Mouse (Mus musculus): Measurements from ENCODE around the gene Bcl2l13. TPM values are rescaled to one million over a fixed set of nuclear protein-coding genes. Genes with fewer than 3 reads are reported as not detected.
A peak's percentile ranks its signal among the peaks of the same experiment; 100 is the strongest.
"Not testable (repeated sequence)": the region's sequence is repeated elsewhere in the genome, so short reads cannot be mapped to it uniquely, and the experiment has no call there.

Gene Bcl2l13
- polyA plus RNA-seq, 1 experiment: 14.7 TPM

- WGBS: 73% methylated on average over 9 of the region's 9 CpGs
- TF ChIP-seq POLR2A (IDR thresholded peaks at IDR 0.05; ENCODE audit: borderline replicate concordance, control insufficient read depth, low read depth, low read length) (no peak), CTCF (IDR thresholded peaks at IDR 0.05; ENCODE audit: control insufficient read depth, insufficient read depth, low read length) (no peak)
These were observed 58.5 kb downstream of the Bcl2l13 start for GRCm38 (mm10) chr6:120894524-120894923.

DNA sequence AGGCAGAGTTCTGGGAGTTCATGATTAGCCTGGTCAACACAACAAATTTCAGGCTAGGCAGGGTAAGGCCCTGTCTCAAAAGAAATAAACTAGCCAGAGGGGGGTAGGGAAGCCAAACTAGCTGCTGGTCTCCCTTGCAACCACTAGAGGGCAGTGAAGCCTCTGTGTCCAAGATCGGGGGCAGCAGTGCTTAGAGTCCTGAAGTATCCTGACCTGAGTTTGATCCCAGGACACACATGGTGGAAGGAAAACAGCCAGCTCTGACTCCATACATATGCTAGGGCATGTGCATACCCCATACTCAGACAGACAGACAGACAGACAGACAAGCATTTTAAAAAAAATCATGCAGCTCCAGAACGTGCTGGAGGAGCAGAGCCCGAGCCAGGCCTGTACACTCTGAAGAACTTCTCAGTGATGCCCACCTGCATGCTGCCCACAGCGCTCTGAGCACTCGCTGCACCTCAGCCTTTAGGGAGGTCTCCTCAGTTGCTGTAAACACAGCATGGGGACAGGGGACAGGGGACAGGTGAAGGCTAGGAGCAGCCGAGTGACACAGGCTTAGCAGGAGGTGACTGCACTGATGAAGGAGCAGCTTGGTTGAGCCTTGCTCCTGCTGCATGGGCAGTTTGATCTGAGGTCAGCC, 62.3 kb downstream of the Bcl2l13 start:
- WGBS: 65% methylated on average over 6 of the region's 6 CpGs
- TF ChIP-seq POLR2A (IDR thresholded peaks at IDR 0.05; ENCODE audit: borderline replicate concordance, control insufficient read depth, low read depth, low read length) (no peak), CTCF (IDR thresholded peaks at IDR 0.05; ENCODE audit: control insufficient read depth, insufficient read depth, low read length) (peak; percentile 93)
- Histone ChIP-seq H3K27ac (ENCODE audit: control insufficient read depth, insufficient read depth, low read depth, low read length, poor library complexity) (no peak overlapping the region), H3K4me1 (ENCODE audit: control insufficient read depth, insufficient read depth, low read length) (peaks cover 6% of the 10 kb centered on the region), H3K4me3 (replicated peaks; ENCODE audit: control insufficient read depth, low read depth, low read length) (no peak overlapping the region)

More at GRCm38 (mm10) chr6:120894524-120894923, 58.5 kb downstream of the Bcl2l13 start:
- H3K27ac ChIP-seq (ENCODE audit: control insufficient read depth, insufficient read depth, low read depth, low read length, poor library complexity): no peak overlapping the region
- no peak overlapping the region for H3K4me3 ChIP-seq (replicated peaks; ENCODE audit: control insufficient read depth, low read depth, low read length)
- no peaks in the 10 kb centered on the region for H3K4me1 ChIP-seq (ENCODE audit: control insufficient read depth, insufficient read depth, low read length)

DNA sequence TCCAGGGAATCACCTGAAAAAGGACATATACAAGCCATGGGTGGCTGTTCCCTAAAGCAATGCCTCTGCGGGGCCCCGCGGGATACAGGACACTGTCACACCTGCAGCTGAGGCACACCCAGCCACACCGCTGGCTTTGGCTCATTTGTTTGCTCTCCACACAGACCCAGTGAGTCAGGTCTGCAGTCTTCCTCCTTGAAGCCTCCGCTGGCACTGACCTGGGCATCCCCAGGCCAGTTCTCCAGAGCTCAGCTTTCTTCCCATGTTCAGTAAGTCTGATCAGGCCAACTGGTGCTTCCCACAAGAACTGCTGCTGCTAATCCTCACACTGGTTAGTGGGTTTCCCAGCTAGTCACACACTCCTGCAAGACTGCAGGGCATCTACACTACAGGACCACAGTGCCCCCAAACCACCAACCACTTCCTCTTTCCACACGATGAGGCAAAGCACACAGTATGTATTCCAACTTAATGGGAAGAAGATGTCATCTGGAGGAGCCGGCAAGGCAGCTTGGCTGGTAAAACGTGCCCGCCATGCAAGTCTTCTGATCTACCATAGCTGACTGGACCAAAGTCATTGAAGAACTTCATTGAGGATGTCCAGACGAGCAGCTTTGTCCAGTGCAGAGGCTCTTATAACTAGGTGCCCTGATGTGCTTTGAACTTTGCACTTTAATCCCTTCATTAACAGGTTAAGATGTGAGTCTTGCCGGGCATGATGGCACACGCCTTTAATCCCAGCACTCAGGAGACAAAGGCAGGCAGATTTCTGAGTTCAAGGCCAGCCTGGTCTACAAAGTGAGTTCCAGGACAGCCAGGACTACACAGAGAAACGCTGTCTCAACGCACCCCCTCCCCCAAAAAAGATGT, 66.0 kb downstream of the Bcl2l13 start:
- Histone ChIP-seq H3K4me1 (ENCODE audit: control insufficient read depth, insufficient read depth, low read length) (peaks cover 6% of the 10 kb centered on the region), H3K27ac (ENCODE audit: control insufficient read depth, insufficient read depth, low read depth, low read length, poor library complexity) (no peak overlapping the region), H3K4me3 (replicated peaks; ENCODE audit: control insufficient read depth, low read depth, low read length) (no peak overlapping the region)
- WGBS: 48% methylated on average over 14 of the region's 14 CpGs
- TF ChIP-seq CTCF (IDR thresholded peaks at IDR 0.05; ENCODE audit: control insufficient read depth, insufficient read depth, low read length) (no peak), POLR2A (IDR thresholded peaks at IDR 0.05; ENCODE audit: borderline replicate concordance, control insufficient read depth, low read depth, low read length) (no peak)

GRCm38 (mm10) chr6:120903450-120903912, 67.5 kb downstream of the Bcl2l13 start:
- Histone ChIP-seq H3K4me3 (replicated peaks; ENCODE audit: control insufficient read depth, low read depth, low read length) (no peak overlapping the region), H3K27ac (ENCODE audit: control insufficient read depth, insufficient read depth, low read depth, low read length, poor library complexity) (no peak overlapping the region), H3K4me1 (ENCODE audit: control insufficient read depth, insufficient read depth, low read length) (peaks cover 9% of the 10 kb centered on the region)
- peak; percentile 72 for TF ChIP-seq CTCF (IDR thresholded peaks at IDR 0.05; ENCODE audit: control insufficient read depth, insufficient read depth, low read length)
- TF ChIP-seq POLR2A (IDR thresholded peaks at IDR 0.05; ENCODE audit: borderline replicate concordance, control insufficient read depth, low read depth, low read length): no peak
- 43% methylated on average over 5 of the region's 5 CpGs for WGBS

DNA sequence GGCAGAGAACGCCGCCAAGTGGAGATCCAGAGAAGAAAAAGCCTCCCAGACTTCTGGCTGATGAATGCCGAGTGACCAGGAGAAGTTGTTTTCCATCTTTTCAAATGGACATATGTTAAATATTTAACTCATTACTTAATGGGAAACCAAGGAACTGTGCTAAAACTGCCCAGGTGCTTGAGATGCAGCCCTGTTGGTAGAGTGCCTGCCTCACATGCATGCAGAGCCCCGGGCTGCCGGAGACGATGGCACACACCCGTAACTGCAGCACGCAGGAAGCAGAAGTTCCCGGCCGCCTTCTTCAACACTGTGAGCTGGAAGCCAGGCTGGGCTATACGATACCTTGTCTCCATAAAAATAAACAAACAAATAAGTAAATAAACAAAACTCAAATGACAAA, 67.9 kb downstream of the Bcl2l13 start:
- no peak overlapping the region for H3K27ac ChIP-seq (ENCODE audit: control insufficient read depth, insufficient read depth, low read depth, low read length, poor library complexity)
- no peak overlapping the region for H3K4me3 ChIP-seq (replicated peaks; ENCODE audit: control insufficient read depth, low read depth, low read length)
- H3K4me1 ChIP-seq (ENCODE audit: control insufficient read depth, insufficient read depth, low read length): peaks cover 9% of the 10 kb centered on the region
- no peak for TF ChIP-seq POLR2A (IDR thresholded peaks at IDR 0.05; ENCODE audit: borderline replicate concordance, control insufficient read depth, low read depth, low read length)
- no peak for TF ChIP-seq CTCF (IDR thresholded peaks at IDR 0.05; ENCODE audit: control insufficient read depth, insufficient read depth, low read length)
- WGBS: 53% methylated on average over 11 of the region's 11 CpGs

- H3K27ac ChIP-seq (ENCODE audit: control insufficient read depth, insufficient read depth, low read depth, low read length, poor library complexity): no peak overlapping the region
- WGBS: 87% methylated on average over 5 of the region's 5 CpGs
- H3K4me1 ChIP-seq (ENCODE audit: control insufficient read depth, insufficient read depth, low read length): peaks cover 9% of the 10 kb centered on the region
- TF ChIP-seq CTCF (IDR thresholded peaks at IDR 0.05; ENCODE audit: control insufficient read depth, insufficient read depth, low read length): no peak
- no peak for TF ChIP-seq POLR2A (IDR thresholded peaks at IDR 0.05; ENCODE audit: borderline replicate concordance, control insufficient read depth, low read depth, low read length)
- H3K4me3 ChIP-seq (replicated peaks; ENCODE audit: control insufficient read depth, low read depth, low read length): no peak overlapping the region
These were observed 69.1 kb downstream of the Bcl2l13 start for GRCm38 (mm10) chr6:120905111-120905510.

DNA sequence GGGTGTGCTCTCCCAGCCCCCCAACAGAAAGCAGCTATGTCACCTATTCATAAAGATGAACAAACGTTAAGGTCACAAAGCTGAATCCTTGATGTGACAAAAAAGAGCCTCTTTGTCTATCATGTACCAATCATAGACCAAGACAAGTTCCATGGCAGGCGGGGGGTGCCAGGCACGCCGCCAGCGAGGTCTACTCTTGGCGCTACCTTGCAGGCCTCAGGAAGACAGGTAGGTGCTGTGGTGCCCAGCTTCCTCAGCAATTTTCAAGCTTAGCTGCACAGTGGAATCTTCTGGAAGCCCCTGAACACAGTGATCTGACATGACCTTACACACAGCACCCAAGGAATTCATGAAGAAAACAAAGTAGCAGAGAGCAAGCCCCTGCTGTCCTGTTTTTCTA, 70.5 kb downstream of the Bcl2l13 start:
- peaks cover 11% of the 10 kb centered on the region for H3K4me1 ChIP-seq (ENCODE audit: control insufficient read depth, insufficient read depth, low read length)
- H3K4me3 ChIP-seq (replicated peaks; ENCODE audit: control insufficient read depth, low read depth, low read length): no peak overlapping the region
- 91% methylated on average over 6 of the region's 6 CpGs for WGBS
- TF ChIP-seq POLR2A (IDR thresholded peaks at IDR 0.05; ENCODE audit: borderline replicate concordance, control insufficient read depth, low read depth, low read length): no peak
- TF ChIP-seq CTCF (IDR thresholded peaks at IDR 0.05; ENCODE audit: control insufficient read depth, insufficient read depth, low read length): no peak
- H3K27ac ChIP-seq (ENCODE audit: control insufficient read depth, insufficient read depth, low read depth, low read length, poor library complexity): no peak overlapping the region; the same call in 1 of the 2 replicates

DNA sequence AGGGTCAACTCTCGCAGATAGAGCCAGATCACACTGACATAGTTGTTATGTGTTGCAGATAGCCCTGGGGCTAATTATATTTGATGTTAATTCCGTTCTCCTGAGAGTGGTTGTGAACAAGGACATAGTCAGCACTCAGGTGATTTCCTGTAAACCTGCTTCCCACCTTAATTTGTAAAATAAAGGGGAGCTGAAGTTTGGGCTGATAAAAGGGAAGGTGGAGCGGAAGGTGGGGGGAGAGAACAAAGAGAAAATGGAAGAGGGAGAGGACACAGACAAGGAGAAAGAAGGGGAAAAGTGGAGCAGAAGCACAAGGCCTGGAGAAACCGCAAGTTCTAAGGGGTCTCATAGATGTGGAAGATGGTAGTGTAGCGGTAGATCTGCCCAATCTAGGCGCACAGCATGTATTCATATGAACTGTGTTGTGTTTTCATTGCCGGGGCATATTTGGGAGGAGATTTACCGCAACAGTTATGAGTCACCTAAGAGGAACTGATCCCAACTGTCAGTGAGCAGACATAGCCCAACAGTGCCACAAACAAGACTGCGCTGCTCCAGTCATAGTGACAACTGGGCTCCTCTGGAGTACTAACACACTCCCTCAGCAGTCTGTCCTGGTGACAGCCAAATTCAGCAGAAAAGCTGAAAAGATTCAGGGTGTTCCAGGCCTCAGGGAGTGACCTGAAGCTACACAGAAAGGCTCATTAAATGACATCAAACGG, 72.0 kb downstream of the Bcl2l13 start:
- H3K4me1 ChIP-seq (ENCODE audit: control insufficient read depth, insufficient read depth, low read length): peaks cover 12% of the 10 kb centered on the region
- 53% methylated on average over 10 of the region's 10 CpGs for WGBS
- H3K27ac ChIP-seq (ENCODE audit: control insufficient read depth, insufficient read depth, low read depth, low read length, poor library complexity): peak overlapping the region; percentile 52
- not testable (repeated sequence) for H3K4me3 ChIP-seq (replicated peaks; ENCODE audit: control insufficient read depth, low read depth, low read length)
